ENCODE assay signal across 9 mouse cellular contexts in the genomic region with DNA sequence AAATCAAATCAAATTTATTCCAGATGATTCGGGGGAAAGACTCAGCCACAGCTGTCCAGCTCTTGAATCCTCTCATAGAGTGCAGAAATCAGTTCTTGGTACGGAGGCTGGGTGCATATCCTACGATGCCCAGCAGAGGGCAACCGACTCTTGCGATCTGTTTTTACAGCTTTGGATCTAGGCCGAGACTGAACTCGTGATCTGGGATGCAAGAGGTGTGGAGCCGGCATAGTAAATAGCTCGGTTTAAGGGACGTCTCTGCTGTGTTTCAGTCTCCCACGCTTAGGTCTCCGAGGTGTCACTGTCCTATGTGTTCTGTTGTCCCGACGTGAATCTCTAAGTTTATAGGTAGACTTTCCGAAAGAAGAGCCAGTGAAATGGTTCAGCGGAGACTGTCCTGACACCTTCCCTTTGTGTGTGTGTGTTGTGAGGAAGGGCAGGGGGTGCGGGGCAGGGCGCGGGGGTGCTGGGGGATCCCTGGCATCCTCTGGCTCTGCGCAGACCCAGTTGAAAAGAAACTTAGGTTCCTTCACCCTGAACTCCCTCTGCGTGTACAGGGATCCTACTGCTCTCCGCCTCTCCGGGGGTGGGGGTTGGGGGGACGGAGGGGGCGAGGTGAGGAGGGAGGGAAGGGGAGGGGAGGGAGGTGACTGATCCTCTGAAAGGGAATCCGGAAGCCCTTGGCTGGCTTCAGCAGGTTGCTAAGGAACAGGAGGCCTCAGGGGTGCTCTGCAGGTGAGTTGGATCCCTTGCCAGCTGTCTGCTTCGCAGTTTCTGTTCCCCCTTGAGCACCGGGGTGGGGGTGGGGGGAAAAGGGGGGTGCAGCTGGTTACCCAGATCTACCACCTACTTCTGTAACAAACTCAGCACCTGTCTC. TPM values are rescaled to one million over a fixed set of nuclear protein-coding genes. Genes with fewer than 3 reads are reported as not detected.
DNase-seq lines count a peak whose midpoint lies in the region; ATAC-seq and TF ChIP-seq lines count a peak whose summit lies in the region.
"Had no signal": no experiment of that assay in that cellular context is flagged by ENCODE, and none has a peak within 500 bp of the region (broad histone marks: within the 10 kb centered on the region; RNA-seq: fewer than 3 reads in every experiment).

No protein-coding gene starts in this region.

- 3% methylated on average over 27 of the region's 28 CpGs for WGBS in heart, embryonic 11.5 days (ENCODE audit: insufficient replicate concordance)
- whole genome bisulfite sequencing in kidney, embryonic 15.5 days: 1% methylated on average over 27 of the region's 28 CpGs

- no peaks in the 10 kb centered on the region for H3K4me1 ChIP-seq in embryonic fibroblast, embryonic 13.5 days (ENCODE audit: control insufficient read depth, insufficient read depth, low read length)
- no peaks in the 10 kb centered on the region for H3K4me1 ChIP-seq in heart, embryonic 11.5 days (ENCODE audit: control insufficient read depth, insufficient read depth, low read length)
- peaks cover 14% of the 10 kb centered on the region for H3K4me1 ChIP-seq in kidney, embryonic 15.5 days

- peaks cover 29% of the 10 kb centered on the region for H3K27me3 ChIP-seq in C2C12 (ENCODE audit: control insufficient read depth, insufficient read depth, insufficient read length)
- H3K27me3 ChIP-seq in heart, embryonic 11.5 days (ENCODE audit: control insufficient read depth, insufficient read depth, low read length): peaks cover 15% of the 10 kb centered on the region
- peaks cover 15% of the 10 kb centered on the region; the same call in 1 of the 2 replicates for H3K27me3 ChIP-seq in kidney, embryonic 15.5 days
- H3K27me3 ChIP-seq in splenic B cell, adult 2 months (ENCODE audit: control insufficient read depth, insufficient read depth, low read length, poor library complexity, severe bottlenecking): no peaks in the 10 kb centered on the region

- no peak overlapping the region for H3ac ChIP-seq in C2C12 (ENCODE audit: control insufficient read depth, insufficient read length, low read depth)

- peak overlapping the region; percentile 58 for H3K4me2 ChIP-seq in heart, embryonic 11.5 days
- peak overlapping the region; percentile 54 for H3K4me2 ChIP-seq in kidney, embryonic 15.5 days

- H3K79me3 ChIP-seq in C2C12 (ENCODE audit: low read depth): no peaks in the 10 kb centered on the region

- H3K27ac ChIP-seq in embryonic fibroblast, embryonic 13.5 days (ENCODE audit: insufficient read depth, low read length): no peak overlapping the region
- no peak overlapping the region for H3K27ac ChIP-seq in heart, embryonic 11.5 days (ENCODE audit: low read depth, low read length)
- H3K27ac ChIP-seq in kidney, embryonic 15.5 days: no peak overlapping the region

- TF ChIP-seq CTCF in C2C12 (IDR thresholded peaks at IDR 0.05; ENCODE audit: control insufficient read depth, insufficient read depth, insufficient read length): peak; percentile 50
- TF ChIP-seq CTCF in embryonic fibroblast, embryonic 13.5 days (IDR thresholded peaks at IDR 0.05; ENCODE audit: borderline replicate concordance, insufficient read depth, low read length): peak; percentile 45; the same call in 1 of the 2 replicates

- H3K4me3 ChIP-seq in C2C12 (ENCODE audit: insufficient read depth, poor library complexity, severe bottlenecking): no peak overlapping the region
- H3K4me3 ChIP-seq in embryonic fibroblast, embryonic 13.5 days (ENCODE audit: insufficient read depth, low read length): peak overlapping the region; percentile 28
- peak overlapping the region; percentile 13 for H3K4me3 ChIP-seq in heart, embryonic 11.5 days (ENCODE audit: low read depth, low read length)
- H3K4me3 ChIP-seq in kidney, embryonic 15.5 days (replicated peaks): peak overlapping the region; percentile 29
- H3K4me3 ChIP-seq: erythroblast, embryonic 14.5 days had no signal

- ATAC-seq in heart, embryonic 11.5 days (replicated peaks; ENCODE audit: insufficient number of reproducible peaks, low FRiP score, low TSS enrichment): 0 out of 2 replicates have a peak, but pooled peaks have one; percentile 12
- peak; percentile 40; the same call in 1 of the 2 replicates for ATAC-seq in kidney, embryonic 15.5 days (replicated peaks; ENCODE audit: low FRiP score)

- no peak for TF ChIP-seq POLR2A in embryonic fibroblast, embryonic 13.5 days (IDR thresholded peaks at IDR 0.05; ENCODE audit: low read depth, low read length)

- no peaks in the 10 kb centered on the region for H3K36me3 ChIP-seq in C2C12 (ENCODE audit: control insufficient read depth, insufficient read depth)
- no peaks in the 10 kb centered on the region for H3K36me3 ChIP-seq in heart, embryonic 11.5 days (ENCODE audit: control insufficient read depth, insufficient read depth, low read length)
- no peaks in the 10 kb centered on the region for H3K36me3 ChIP-seq in kidney, embryonic 15.5 days
- H3K36me3 ChIP-seq in splenic B cell, adult 2 months (ENCODE audit: control insufficient read depth, insufficient read depth, low read length, poor library complexity, severe bottlenecking): no peaks in the 10 kb centered on the region

- peak overlapping the region; percentile 1; the same call in 1 of the 2 replicates for H3K9ac ChIP-seq in heart, embryonic 11.5 days (ENCODE audit: low read depth, low read length)
- no peak overlapping the region for H3K9ac ChIP-seq in kidney, embryonic 15.5 days

- DNase-seq in brain, adult 2 months (ENCODE audit: low read depth, low spot score): peak; percentile 94
- peak; percentile 73 for DNase-seq in liver
- DNase-seq in naive thymus-derived CD4-positive, alpha-beta T cell, adult 2 months (ENCODE audit: low read depth): peak; percentile 89
- DNase-seq in splenic B cell, adult 2 months (ENCODE audit: low read depth, low spot score): peak; percentile 89

- no peaks in the 10 kb centered on the region for H3K79me2 ChIP-seq in C2C12 (ENCODE audit: control insufficient read depth, insufficient read depth)

- H3K9me3 ChIP-seq in heart, embryonic 11.5 days (replicated peaks; ENCODE audit: control insufficient read depth, low read length): no peaks in the 10 kb centered on the region
- H3K9me3 ChIP-seq in kidney, embryonic 15.5 days (replicated peaks): no peaks in the 10 kb centered on the region

TF ChIP-seq in C2C12, 6 proteins besides CTCF, POLR2A, EP300 and RAD21:
- TF ChIP-seq MYOD1 (IDR thresholded peaks at IDR 0.05; ENCODE audit: control insufficient read depth, insufficient read length, low read depth) (no peak), USF1 (IDR thresholded peaks at IDR 0.05; ENCODE audit: low read depth) (no peak), CEBPB (IDR thresholded peaks at IDR 0.05; ENCODE audit: low read depth) (no peak)

RNA-seq across cellular contexts. Expression of a gene that starts 32.6 kb away (rescaled TPM):
- 326 TPM for polyA plus RNA-seq in C2C12 (2012; fragmentation: generic; extraction: Trizol)
- 301 and 306 TPM in 2 replicates for polyA plus RNA-seq in embryonic fibroblast, embryonic 13.5 days (2011; ENCODE audit: insufficient read length, low read depth, missing spikeins)
- polyA plus RNA-seq in heart, embryonic 11.5 days (2014; fragmentation: Nextera tagmentation; extraction: Ambion mirVana): 577 and 621 TPM in 2 replicates
- 810 and 860 TPM in 2 replicates for polyA plus RNA-seq in kidney, embryonic 15.5 days (2015; fragmentation: Nextera tagmentation; extraction: Ambion mirVana)

RNA-seq across cellular contexts. Expression of a gene that starts 33.1 kb away (rescaled TPM):
- polyA plus RNA-seq in C2C12 (2012; fragmentation: generic; extraction: Trizol): not detected
- not detected in 2 replicates for polyA plus RNA-seq in embryonic fibroblast, embryonic 13.5 days (2011; ENCODE audit: insufficient read length, low read depth, missing spikeins)
- 0.29 and 0.66 TPM in 2 replicates for polyA plus RNA-seq in heart, embryonic 11.5 days (2014; fragmentation: Nextera tagmentation; extraction: Ambion mirVana)
- polyA plus RNA-seq in kidney, embryonic 15.5 days (2015; fragmentation: Nextera tagmentation; extraction: Ambion mirVana): 0.13 and 0.43 TPM in 2 replicates
- polyA plus RNA-seq: erythroblast, embryonic 14.5 days had no signal

RNA-seq across cellular contexts. Expression of a gene that starts 33.3 kb away (rescaled TPM):
- polyA plus RNA-seq in C2C12 (2012; fragmentation: generic; extraction: Trizol): 34.0 TPM
- 30.7 and 36.6 TPM in 2 replicates for polyA plus RNA-seq in embryonic fibroblast, embryonic 13.5 days (2011; ENCODE audit: insufficient read length, low read depth, missing spikeins)
- 29.3 and 35.8 TPM in 2 replicates for polyA plus RNA-seq in heart, embryonic 11.5 days (2014; fragmentation: Nextera tagmentation; extraction: Ambion mirVana)
- polyA plus RNA-seq in kidney, embryonic 15.5 days (2015; fragmentation: Nextera tagmentation; extraction: Ambion mirVana): 37.9 and 39.6 TPM in 2 replicates

RNA-seq across cellular contexts. Expression of a gene that starts 42.3 kb away (rescaled TPM):
- 74.4 TPM for polyA plus RNA-seq in C2C12 (2012; fragmentation: generic; extraction: Trizol)
- 37.1 and 38.7 TPM in 2 replicates for polyA plus RNA-seq in embryonic fibroblast, embryonic 13.5 days (2011; ENCODE audit: insufficient read length, low read depth, missing spikeins)
- 83.2 and 89.0 TPM in 2 replicates for polyA plus RNA-seq in heart, embryonic 11.5 days (2014; fragmentation: Nextera tagmentation; extraction: Ambion mirVana)
- 72.6 and 75.5 TPM in 2 replicates for polyA plus RNA-seq in kidney, embryonic 15.5 days (2015; fragmentation: Nextera tagmentation; extraction: Ambion mirVana)

RNA-seq across cellular contexts. Expression of a gene that starts 42.4 kb away (rescaled TPM):
- 15.1 TPM for polyA plus RNA-seq in C2C12 (2012; fragmentation: generic; extraction: Trizol)
- polyA plus RNA-seq in embryonic fibroblast, embryonic 13.5 days (2011; ENCODE audit: insufficient read length, low read depth, missing spikeins): 20.4 and 22.4 TPM in 2 replicates
- 58.5 and 60.4 TPM in 2 replicates for polyA plus RNA-seq in heart, embryonic 11.5 days (2014; fragmentation: Nextera tagmentation; extraction: Ambion mirVana)
- polyA plus RNA-seq in kidney, embryonic 15.5 days (2015; fragmentation: Nextera tagmentation; extraction: Ambion mirVana): 51.5 and 60.6 TPM in 2 replicates
